Mouse (Mus musculus) 3134 (cell line): ENCODE data around the gene Tk1.

ENCODE experiments used
- DNase-seq: peaks from one replicate; pipeline ENCODE4 v3.0.0-alpha.2; 2011; ENCODE audit warnings: low spot score; ENCODE audit not compliant: insufficient read length; ENCODE audit errors: extremely low read depth

Gene Tk1

DNA sequence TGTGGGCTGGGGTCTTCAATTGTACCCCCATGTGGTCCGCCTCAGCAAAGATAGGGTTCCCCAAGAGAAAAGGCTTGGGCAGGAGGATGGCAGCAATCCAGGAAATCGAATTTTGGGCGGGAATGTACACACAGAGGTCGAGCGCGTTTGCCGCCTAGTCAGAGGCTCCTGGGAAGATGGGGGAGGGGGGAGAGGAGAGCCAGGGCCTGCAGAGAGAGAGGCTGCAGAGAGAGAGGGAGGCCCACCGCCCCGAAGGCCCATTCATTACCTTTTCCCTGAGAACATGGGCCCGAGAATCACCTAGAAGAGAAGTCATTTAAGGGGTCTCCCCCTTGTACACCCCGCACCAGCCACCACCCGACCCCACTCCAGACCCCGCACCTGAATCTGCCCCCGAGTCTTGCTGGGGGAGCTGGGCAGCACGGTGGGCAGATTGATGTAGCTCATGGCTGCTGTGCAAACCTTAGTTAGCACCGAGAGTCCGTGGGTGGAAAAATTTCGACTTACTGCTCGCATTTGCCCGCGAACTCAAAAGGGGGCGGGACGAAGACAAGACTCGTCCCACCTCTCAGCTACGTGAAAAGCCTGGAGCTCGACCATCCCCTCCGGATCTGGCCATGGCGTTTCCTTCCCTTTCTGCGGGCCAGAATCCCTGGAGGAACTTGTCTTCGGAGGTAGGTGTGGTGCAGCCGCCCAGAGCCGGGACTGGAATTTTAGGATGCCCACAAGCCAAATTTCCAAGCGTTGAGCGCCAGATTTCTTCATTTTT lies at the start of gene Tk1, which contains the start of gene Afmid:
Gene Tk1, minus strand, starts transcription at position 760 of the 769 bp plus-strand sequence.
Gene Afmid, plus strand, starts transcription at position 592 of the 769 bp plus-strand sequence.
- peak; percentile 86 for DNase-seq

DNA sequence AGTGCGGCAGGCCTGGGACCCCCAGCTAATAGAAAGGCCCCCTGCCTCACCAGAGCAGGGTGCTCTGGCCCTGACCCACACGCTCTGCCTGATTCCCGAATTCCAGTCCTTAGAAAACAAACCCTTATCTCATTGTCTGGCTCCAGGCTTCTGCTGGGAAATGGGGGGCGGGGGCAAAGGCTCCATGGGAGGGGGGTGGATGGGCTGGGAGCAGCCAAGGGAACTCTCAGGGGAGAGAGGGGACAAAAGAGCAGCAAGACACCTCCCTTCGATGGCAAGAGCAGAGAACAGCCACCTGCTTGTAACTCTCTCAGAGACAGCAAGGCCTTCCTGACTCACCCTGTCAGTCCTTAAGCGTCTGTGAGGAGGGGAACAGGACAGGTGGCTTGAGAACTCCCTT lies 49.8 kb upstream of the Tk1 start:
- DNase-seq, result no peak

DNA sequence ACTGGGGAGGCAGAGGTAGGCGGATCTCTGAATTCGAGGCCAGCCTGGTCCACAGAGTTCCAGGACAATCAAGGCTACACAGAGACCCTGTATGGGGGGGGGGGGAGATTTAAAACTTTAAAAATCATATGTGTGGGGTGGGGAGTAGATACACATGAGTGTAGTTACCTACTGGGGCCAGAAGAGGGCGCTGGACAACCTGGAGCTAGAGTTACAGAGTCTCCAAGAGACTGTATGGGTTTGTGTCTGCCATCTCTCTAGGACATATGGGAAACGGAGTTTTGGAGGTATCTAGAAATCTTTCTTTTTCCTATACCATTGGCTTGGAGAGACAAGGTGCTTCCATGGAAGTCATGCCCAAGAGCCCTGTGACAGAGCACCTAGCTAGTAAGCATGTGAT lies 48.5 kb upstream of the Tk1 start:
- no peak for DNase-seq

DNA sequence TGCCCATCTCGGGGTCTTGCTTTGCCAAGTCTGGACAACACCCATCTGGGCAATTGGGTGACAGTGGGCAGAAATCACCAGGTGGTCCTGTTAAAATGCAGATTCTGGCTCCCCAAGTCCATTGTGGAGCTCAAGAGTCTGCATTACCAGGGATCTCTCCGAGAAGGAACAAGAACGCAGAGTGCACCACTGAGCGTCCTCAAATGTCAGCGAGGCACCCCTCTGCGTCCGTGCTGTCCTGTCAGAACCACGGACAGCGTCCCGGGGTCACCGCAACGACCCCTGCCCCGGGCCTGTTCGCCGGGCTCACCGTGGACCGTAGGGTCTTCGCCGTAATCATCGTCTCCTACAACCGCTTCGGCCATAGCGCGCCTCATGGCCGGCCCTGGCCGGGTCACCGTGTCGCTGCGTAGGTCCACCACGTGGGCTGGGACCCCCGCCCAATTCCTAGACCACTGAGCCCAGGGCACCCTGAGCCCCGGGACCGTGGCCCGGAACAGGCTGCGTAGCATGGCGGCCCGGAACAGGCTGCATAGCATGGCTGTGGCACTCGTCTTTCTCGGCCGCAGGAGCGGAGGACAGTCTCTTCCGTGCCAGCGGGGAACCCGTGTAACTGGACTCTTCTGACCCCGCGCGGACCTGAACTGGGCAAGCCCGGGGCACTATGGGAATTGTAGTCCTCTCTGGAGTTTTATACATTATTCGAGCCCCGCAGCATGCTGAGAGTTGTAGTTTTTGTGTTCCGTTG lies 47.1 kb upstream of the Tk1 start, which contains the start of gene Tha1:
Gene Tha1, minus strand, starts transcription at position 621 of the 748 bp plus-strand sequence.
- no peak for DNase-seq

DNA sequence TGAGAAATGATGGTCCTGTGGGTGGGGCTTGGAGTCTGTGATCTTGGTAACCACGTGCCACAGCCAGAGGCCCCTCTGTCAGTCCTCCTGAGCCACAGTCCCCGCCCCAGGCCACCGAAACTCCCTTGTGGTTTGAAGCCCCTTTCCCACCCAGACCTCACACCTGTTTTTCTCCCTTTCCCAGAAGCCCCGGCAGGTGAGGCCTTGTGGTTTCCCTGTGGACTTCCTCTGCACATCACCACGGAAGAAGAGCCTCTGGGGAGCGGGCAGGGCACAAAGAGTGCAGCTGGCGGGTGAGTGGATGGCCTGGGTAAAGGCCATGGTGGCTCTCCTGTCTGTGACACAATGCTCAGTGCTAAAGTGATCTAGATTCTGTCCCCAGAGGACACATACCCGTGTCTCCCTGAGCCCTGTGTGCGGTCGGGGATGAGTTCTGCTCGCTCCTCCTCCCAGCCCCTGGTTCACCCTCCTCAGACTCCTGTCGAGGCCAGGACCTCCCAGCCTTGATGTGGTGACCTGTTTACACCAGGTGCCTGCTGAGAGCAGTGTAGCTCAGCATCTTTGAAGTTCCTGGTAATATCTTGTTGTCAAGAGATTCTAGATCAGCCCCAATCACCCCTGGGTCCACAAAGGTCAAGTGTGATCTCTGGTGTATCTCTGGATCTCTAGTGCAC lies 46.2 kb upstream of the Tk1 start:
- no peak for DNase-seq

DNA sequence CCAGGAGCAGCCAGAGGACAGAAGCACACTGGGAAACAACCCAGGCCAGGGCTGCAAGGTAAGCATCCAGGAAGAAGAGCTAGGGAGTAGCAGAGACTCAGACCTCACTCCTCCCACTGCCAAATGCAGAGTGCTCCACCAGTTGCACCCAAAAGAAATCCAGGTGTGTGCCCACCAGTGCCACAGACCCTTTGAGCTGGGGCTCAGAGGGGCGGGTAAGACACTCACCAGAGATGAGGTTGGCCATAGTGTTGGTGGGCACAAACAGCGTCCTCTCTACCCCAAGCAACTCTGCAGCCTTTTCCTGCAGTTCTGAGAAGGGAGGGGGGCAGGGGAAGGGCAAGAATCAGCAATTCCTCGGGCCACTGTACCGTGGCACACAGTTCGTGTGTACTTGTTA lies 45.5 kb upstream of the Tk1 start:
- DNase-seq, result no peak

DNA sequence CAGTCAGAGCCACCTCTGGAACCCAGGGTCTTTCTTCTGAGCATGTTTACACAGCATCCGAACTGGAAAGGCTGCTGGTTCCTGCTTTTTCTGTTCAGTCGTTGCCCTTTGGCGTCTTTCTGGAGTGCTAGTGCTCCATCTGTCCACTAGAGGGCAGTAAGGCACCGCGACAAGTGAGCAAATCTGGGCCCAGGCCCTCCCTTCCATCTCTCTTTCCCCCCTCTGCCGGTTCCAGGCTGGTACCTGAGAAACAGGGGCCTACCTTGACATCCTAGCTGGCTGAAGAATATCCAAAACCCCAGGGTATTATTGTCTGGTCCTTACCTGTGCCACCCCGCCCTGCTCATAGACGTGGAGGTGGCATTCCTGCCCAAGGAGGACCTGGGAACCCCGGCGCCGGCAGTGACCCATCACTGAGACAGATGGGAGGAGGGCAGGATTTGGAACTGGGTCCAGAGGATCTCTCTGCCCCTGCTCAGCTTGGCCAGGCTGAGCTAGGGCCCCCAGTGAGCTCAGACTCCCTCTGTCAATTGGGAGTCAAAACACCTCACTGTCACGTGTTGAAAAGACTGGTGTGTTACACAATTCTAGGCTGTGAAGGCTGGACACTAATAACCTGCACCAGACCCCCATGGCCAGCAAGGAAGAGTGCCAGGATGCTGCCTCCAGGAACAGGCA lies 44.9 kb upstream of the Tk1 start:
- peak; percentile 41 for DNase-seq

DNA sequence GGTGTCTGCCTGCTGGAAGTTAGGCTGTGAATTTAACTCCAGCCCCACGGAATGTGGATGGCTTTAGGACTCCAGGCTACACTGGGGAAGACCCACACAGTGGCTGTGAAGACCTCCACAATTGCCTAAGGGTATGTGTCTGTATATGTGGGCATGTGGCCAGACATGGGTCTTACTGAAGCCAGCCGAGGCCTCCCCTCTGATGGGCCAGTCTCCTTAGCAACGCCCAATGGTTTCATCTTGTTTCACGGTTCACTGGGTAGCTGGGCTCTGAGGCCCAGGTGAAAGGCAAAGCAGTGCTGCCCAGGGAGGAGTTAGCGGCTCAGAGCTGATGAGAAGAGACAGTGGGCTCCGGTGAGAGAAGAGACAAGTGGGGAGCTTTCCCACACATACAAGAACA lies 40.1 kb upstream of the Tk1 start:
- DNase-seq, result no peak

DNA sequence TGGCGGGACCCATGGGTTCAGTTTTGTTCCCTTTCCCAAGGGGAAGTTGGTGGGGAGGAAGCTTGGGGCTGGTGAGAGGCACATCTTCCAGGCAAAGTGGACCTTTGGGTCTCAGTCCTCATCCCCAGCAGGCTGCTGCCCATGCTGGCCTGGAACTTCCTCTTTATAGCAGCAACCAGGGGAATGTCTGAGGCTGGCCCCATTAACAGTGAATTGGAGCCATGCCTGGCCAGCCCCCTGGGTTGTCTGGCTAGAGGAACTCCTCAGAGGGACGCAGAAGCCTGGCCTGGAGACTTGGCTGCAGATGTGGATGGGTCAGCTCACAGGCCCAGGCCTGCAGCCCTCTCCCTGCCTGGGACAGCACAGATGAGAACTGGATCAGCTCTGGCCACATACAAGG lies 38.9 kb upstream of the Tk1 start:
- DNase-seq, result no peak

DNA sequence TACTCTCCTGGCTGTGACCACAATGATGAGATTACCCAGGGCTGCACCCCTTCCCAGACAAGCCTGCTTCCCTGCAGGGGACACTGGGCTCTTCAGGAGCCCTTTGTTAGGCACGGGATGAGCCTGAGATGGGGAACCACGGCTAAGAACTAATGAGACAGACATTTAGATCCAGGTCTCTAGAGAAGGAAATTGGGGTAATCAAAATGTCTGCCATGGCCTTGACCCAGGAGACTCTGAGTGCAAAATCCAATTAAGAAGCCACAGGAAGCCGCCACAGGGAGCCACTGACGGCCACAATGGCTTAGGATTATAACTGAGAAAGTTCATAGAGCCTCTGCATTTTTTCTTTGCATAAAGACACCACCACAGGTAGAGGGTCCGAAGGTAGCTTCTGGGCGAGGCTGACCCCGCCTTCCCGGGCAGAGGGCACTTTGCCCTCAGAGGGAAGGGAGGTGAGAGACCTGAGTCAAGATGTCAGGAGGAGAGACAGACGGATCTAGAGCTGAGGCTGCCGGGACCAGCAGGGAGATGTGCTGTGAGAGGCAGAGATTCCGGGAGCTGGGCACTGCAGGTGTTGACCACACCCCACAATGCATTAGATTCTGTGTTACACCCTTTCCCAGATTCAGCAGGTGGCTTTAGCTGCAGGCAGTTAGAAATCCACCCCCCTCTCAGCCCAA lies 37.4 kb upstream of the Tk1 start:
- no peak for DNase-seq

DNA sequence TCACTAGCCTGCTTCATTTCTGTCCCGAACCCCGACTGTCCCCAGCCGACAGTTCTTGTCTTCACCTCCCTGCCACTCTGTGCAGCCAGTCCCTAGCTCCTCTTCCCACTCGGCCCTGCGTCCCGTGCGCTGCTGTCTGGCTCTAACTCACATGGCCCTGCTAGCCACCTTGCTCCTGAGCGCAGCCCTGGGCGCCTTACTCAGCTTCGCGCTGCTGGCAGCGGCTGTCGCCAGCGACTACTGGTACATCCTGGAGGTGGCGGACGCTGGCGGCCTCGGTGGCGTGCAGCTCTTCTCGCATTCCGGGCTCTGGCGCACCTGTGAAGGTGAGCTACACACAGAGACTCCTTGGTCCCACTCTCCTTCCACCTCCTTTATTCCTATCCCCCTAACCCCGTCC lies 34.7 kb upstream of the Tk1 start, which contains the start of gene Tmem235:
Gene Tmem235, plus strand, starts transcription at position 152 of the 400 bp plus-strand sequence.
- no peak for DNase-seq

DNA sequence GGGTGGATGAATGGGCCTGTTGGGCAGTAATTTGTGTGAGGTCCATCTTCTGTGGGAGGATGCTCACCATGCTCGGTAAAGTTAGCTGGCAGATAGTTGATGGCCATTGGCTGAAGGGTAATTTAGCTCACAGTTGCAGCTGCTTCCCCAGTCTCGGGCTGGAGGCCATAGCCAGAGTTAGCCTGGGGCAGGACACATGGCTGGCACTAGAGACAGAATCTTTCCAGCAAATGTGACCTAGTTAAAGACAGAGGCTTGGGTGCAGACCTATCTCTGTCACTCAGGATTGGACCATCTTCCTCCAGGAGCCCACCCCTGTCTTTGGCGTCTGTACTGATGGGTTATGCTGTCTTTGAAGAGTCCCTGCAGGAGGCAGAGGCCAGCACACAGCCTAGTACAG lies 32.5 kb upstream of the Tk1 start:
- DNase-seq, result no peak

DNA sequence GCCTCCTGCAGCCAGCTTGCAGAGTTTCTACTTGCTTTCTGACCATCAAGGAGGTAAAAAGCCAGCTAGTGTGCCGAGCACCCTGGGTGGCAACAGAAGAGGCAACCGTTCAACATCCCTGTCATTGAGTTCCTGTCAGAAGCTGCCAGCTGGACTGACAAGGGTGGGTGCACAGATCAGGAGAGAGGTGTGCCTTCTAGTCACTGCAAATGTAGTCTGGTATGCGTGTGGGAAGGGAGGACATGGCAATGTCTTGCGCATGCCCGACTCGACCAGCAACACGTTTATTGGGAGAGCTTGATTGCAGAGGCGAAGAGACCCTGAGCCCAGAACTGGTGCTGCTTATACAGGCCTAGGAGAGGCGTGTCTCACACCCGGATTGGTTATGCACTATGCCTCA lies 31.6 kb upstream of the Tk1 start:
- DNase-seq, result no peak

DNA sequence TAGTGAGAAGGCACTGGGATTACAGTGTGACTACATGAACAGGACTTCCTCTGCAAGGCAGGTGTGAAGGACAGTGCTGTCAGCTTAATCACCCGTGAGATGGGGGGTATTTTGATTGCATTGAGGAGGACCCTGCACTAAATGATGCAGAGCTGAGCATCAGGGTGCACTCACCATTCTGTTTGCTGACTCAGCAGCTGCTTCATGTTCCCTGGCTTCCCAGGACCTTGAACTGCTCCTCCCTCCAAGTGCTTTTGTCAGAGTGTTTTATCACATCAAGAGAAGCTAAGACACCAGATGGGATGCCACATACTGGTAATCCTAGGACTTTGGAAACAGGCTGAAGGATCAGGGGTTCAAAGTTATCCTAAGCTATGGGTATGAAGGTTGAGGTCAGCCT lies 30.1 kb upstream of the Tk1 start:
- DNase-seq, result no peak

DNA sequence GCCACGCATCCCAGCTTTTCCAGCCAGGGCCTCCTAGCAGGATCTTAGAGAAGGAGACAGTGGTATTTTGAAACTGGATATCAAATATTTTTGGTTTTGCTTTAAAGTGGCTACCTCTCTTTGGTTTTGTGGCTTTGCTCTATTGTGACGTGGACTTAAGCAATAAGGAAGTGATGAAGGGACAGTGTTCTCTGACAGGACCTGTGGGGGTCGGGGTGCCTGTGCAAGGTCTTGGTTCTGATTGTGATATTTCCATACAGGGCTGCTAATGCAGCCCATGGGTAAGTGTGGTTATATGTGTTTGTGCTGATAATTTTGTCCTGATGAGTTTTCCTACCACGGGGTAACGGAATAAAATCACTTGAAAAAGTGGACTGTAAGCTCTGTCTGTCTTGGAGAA lies 29.5 kb upstream of the Tk1 start:
- no peak for DNase-seq

DNA sequence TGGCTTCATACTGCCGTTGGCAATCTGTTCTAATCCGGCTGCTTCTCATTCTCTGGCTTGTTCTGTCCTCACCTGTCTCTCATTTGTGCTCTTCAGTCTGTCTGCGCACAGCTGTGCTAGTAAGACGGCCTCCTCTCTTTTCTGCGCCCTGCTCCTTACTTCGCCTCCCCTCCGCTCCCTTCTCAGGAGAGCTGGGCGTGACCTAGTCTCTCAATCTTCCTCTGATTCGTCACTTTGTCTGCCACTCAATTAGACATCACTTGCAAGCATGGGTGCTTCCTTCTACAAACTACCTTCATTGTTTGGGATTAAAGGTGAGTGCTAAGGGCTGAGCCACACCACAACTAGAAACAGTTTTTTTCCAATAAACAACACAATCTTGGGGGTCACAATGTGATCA lies 28.3 kb upstream of the Tk1 start:
- no peak for DNase-seq

DNA sequence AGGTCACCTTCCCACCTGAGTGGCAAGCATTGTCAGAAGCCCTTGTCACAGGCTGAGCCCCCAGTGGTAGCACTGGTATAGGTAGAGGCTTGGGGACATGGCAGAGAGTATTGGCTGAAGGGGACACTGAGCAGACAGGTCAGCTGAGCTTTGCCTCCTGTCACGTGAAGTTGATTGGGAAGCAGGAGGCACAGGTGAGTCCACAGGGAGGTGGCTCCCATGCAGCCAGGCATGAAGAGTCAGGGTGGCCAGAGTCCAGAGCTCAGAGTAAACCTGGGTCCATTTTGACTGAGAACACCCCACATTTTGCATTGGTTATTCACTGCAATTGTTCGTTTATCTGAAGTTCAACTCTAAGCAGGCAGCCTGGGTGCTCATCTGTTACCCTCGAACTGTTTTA lies 27.0 kb upstream of the Tk1 start:
- DNase-seq, result no peak

DNA sequence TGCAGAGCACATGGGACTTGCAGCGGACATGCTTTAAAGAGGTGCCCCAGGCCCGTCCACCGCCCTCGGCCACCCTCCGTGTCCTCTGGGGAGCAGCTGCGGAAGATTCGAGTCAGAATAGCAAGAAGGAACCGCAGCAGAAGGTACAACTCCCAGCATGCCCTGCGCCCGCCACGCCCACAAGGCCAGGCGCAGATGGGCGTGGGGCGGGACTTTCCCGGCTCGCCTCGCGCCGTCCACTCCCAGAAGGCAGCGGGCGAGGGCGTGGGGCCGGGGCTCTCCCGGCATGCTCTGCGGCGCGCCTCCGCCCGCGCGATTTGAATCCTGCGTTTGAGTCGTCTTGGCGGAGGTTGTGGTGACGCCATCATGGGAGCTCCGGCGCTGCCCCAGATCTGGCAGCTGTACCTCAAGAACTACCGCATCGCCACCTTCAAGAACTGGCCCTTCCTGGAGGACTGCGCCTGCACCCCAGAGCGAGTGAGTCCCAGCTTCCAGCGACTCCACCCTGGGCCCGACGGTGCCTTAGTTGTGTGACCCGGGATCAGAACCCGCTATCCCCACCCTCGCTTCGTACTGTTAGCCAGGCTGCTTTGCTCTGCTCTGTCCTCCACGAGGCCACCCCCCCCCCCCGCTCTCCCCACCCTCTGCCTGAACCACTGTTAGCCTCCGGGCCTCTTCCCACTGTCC lies 23.2 kb upstream of the Tk1 start, which contains the start of gene Birc5:
Gene Birc5, plus strand, starts transcription at position 267 of the 687 bp plus-strand sequence.
- peak; percentile 99 for DNase-seq

DNA sequence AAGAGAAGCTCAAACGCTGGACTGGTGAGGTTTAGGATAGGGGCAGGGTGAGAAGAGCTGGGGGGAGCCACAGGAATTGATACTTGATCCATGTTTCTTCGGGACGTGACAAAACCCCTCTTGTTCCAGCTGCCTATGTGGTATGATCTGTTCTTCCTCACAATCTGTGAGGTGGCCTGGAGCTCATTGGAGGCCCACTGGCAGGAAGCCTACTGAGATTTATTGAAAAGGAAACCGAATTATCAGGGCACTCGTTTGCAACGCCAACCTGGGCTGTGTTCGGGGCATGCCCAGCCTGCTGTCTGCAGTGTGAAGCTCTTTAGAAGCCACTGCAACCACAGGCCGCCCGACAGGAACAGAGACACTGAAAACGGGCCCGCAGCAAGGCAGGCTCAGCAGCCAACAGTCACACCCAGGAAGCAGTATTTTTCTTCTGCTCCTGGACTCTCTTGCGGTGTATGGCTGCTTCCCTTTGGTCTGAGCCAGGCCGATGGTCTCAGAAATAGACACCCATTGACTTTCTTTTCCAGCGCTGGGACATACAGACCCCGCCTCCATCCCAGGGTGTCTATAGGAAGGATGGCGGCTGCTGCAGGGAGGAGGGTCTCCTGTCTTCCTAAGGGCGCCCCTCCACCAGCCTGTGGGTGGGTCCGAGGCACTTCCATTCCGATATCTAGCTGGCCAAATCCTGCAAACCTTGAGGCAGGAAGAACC lies 22.5 kb upstream of the Tk1 start:
- DNase-seq, result no peak
